Mouse (Mus musculus) heart, adult 2 months (tissue): Measurements from ENCODE around the gene Wdr31.

Experiments used
- EP300 ChIP-seq: fragments of 200-500 bp; IDR thresholded peaks from 2 replicates; pipeline ENCODE4 v1.6.1; 2011; ENCODE audit warnings: low read depth, low read length, control low read depth; ENCODE audit not compliant: insufficient read depth
- POLR2A ChIP-seq: fragments of 200-500 bp; IDR thresholded peaks from 2 replicates; pipeline ENCODE4 v1.6.1; 2011; ENCODE audit warnings: mild to moderate bottlenecking, low read depth, low read length, control low read depth; ENCODE audit not compliant: insufficient read depth

DNA sequence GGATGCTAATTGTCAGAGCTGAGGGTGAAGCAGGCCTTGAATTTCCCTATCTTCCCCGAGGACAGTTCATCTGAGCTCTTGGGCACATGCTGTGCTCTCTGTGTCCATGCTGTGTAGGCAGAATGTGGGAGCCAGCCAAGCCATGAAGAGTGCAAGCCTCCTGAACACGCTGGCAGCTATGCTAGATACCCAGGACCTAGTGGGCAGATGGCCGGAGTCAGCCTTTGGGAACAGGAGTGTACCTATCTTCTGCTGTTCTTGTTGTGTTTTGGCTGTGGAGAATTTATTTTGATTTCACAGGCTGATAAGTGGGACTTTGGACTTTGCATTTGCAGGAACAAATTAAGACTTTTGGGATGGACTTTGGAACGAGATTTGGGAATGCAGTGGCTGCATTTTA lies 30.2 kb downstream of the Wdr31 start:
- TF ChIP-seq POLR2A (no peak), EP300 (no peak)
